Comparison of ENCODE assay signal across 9 mouse cellular contexts in genomic region chrX:140664479-140665241, GRCm38 (mm10). TPM values are rescaled to one million over a fixed set of nuclear protein-coding genes. Genes with fewer than 3 reads are reported as not detected.
DNase-seq lines count a peak whose midpoint lies in the region; ATAC-seq and TF ChIP-seq lines count a peak whose summit lies in the region.
"Had no signal": no experiment of that assay in that cellular context is flagged by ENCODE, and none has a peak within 500 bp of the region (broad histone marks: within the 10 kb centered on the region; RNA-seq: fewer than 3 reads in every experiment).

TSS of gene Mid2 (plus strand) at chrX:140664599.

- peak within 1 kb of the TSS; percentile 76 for H3K9ac ChIP-seq in intestine, embryonic 16.5 days (ENCODE audit: low read depth, low read length)
- peak within 1 kb of the TSS; percentile 59 for H3K9ac ChIP-seq in midbrain, embryonic 11.5 days (ENCODE audit: low read length)
- H3K9ac ChIP-seq in stomach, embryonic 14.5 days (replicated peaks; ENCODE audit: low read depth, low read length) = peak within 1 kb of the TSS; percentile 50

- intact Hi-C loops in left cerebral cortex, postnatal 4 days (cut with DNase I) = no loop called here

- no peaks in the 10 kb centered on the region for H3K27me3 ChIP-seq in thymus, adult 2 months (ENCODE audit: control insufficient read depth, insufficient read depth, low read length)
- peaks cover 17% of the 10 kb centered on the region; the same call in 1 of the 2 replicates for H3K27me3 ChIP-seq in intestine, embryonic 16.5 days (replicated peaks; ENCODE audit: control insufficient read depth, insufficient read depth, low read length)
- H3K27me3 ChIP-seq in midbrain, embryonic 11.5 days (ENCODE audit: control insufficient read depth, insufficient read depth, low read length) = peaks cover 30% of the 10 kb centered on the region
- 0 out of 2 replicates have a peak, but pooled peaks cover 3% of the 10 kb centered on the region for H3K27me3 ChIP-seq in stomach, embryonic 14.5 days (ENCODE audit: control insufficient read depth, insufficient read depth, low read length)

- peak within 1 kb of the TSS; percentile 34 for H3K4me3 ChIP-seq in thymus, adult 2 months (ENCODE audit: control insufficient read depth, insufficient read depth, low read length)
- peak within 1 kb of the TSS; percentile 61 for H3K4me3 ChIP-seq in intestine, embryonic 16.5 days (ENCODE audit: low read length)
- peak within 1 kb of the TSS; percentile 52 for H3K4me3 ChIP-seq in midbrain, embryonic 11.5 days (ENCODE audit: low read depth, low read length)
- H3K4me3 ChIP-seq in stomach, embryonic 14.5 days (ENCODE audit: low read depth, low read length) = peak within 1 kb of the TSS; percentile 46

- no peak for TF ChIP-seq CTCF in thymus, adult 2 months (IDR thresholded peaks at IDR 0.05; ENCODE audit: borderline replicate concordance, control insufficient read depth, extremely low read depth, insufficient read depth, low read length, poor library complexity)

- WGBS in thymus, adult 2 months = under 1% methylated on average over 48 of the region's 68 CpGs
- WGBS in intestine, embryonic 16.5 days = 23% methylated on average over 38 of the region's 68 CpGs
- WGBS in midbrain, embryonic 11.5 days = 19% methylated on average over 30 of the region's 68 CpGs
- WGBS in stomach, embryonic 14.5 days = 16% methylated on average over 56 of the region's 68 CpGs

- TF ChIP-seq POLR2A in thymus, adult 2 months (IDR thresholded peaks at IDR 0.05; ENCODE audit: control insufficient read depth, extremely low read depth, insufficient read depth, low read length, poor library complexity) = no peak

- ATAC-seq in intestine, embryonic 16.5 days = peak; percentile 73
- peak; percentile 73 for ATAC-seq in midbrain, embryonic 11.5 days (ENCODE audit: low FRiP score)
- ATAC-seq in stomach, embryonic 14.5 days (ENCODE audit: insufficient number of reproducible peaks, insufficient read depth, low FRiP score, low read depth) = peak; percentile 71

- no peaks in the 10 kb centered on the region for H3K36me3 ChIP-seq in thymus, adult 2 months (ENCODE audit: control insufficient read depth, insufficient read depth, low read length)
- no peaks in the 10 kb centered on the region for H3K36me3 ChIP-seq in intestine, embryonic 16.5 days (ENCODE audit: control insufficient read depth, insufficient read depth, low read length)
- H3K36me3 ChIP-seq in midbrain, embryonic 11.5 days (ENCODE audit: control insufficient read depth, insufficient read depth, low read length) = no peaks in the 10 kb centered on the region
- H3K36me3 ChIP-seq in stomach, embryonic 14.5 days (ENCODE audit: control insufficient read depth, insufficient read depth, low read length) = no peaks in the 10 kb centered on the region
- H3K36me3 ChIP-seq: G1E had no signal

- no peaks in the 10 kb centered on the region for H3K9me3 ChIP-seq in intestine, embryonic 16.5 days (ENCODE audit: control insufficient read depth, low read length)
- no peaks in the 10 kb centered on the region for H3K9me3 ChIP-seq in midbrain, embryonic 11.5 days (ENCODE audit: control insufficient read depth, low read length)
- no peaks in the 10 kb centered on the region for H3K9me3 ChIP-seq in stomach, embryonic 14.5 days (ENCODE audit: control insufficient read depth, low read depth, low read length)
- H3K9me3 ChIP-seq: G1E had no signal

- H3K4me2 ChIP-seq in intestine, embryonic 16.5 days (ENCODE audit: low read depth, low read length) = peak within 1 kb of the TSS; percentile 50
- peak within 1 kb of the TSS; percentile 66 for H3K4me2 ChIP-seq in midbrain, embryonic 11.5 days
- peak within 1 kb of the TSS; percentile 47 for H3K4me2 ChIP-seq in stomach, embryonic 14.5 days (replicated peaks; ENCODE audit: low read depth, low read length)

- H3K27ac ChIP-seq in thymus, adult 2 months (ENCODE audit: control insufficient read depth, insufficient read depth, low read length) = no peak within 1 kb of the TSS
- peak within 1 kb of the TSS; percentile 18; the same call in 1 of the 2 replicates for H3K27ac ChIP-seq in intestine, embryonic 16.5 days (ENCODE audit: low read length)
- H3K27ac ChIP-seq in midbrain, embryonic 11.5 days (ENCODE audit: low read depth, low read length) = no peak within 1 kb of the TSS
- H3K27ac ChIP-seq in stomach, embryonic 14.5 days (ENCODE audit: low read length) = peak within 1 kb of the TSS; percentile 39

- DNase-seq in thymus, adult 2 months = no peak
- DNase-seq in thymus, postnatal 14 days = no peak
- peak; percentile 24 for DNase-seq in embryo, embryonic 9.5 days (ENCODE audit: extremely low spot score)
- DNase-seq in heart, adult 18-20 months = peak; percentile 42 to 48
- DNase-seq in left cerebral cortex, postnatal 4 days = peak; percentile 13
- peak; percentile 90 for DNase-seq in midbrain, embryonic 11.5 days (ENCODE audit: low spot score, missing footprints)

- H3K4me1 ChIP-seq in thymus, adult 2 months (replicated peaks; ENCODE audit: control insufficient read depth, insufficient read depth, low read length) = no peaks in the 10 kb centered on the region
- no peaks in the 10 kb centered on the region for H3K4me1 ChIP-seq in intestine, embryonic 16.5 days (ENCODE audit: control insufficient read depth, insufficient read depth, low read length)
- H3K4me1 ChIP-seq in midbrain, embryonic 11.5 days (ENCODE audit: control insufficient read depth, insufficient read depth, low read length) = no peaks in the 10 kb centered on the region
- H3K4me1 ChIP-seq in stomach, embryonic 14.5 days (ENCODE audit: control insufficient read depth, insufficient read depth, low read length) = no peaks in the 10 kb centered on the region

RNA-seq across cellular contexts. Expression of gene Mid2, which starts in this region (rescaled TPM):
- 2.9 and 3.1 TPM in 2 replicates for polyA plus RNA-seq in thymus, adult 2 months (2012; rRNA removed)
- 10 to 100 TPM; 14.0 to 14.5 TPM for total RNA-seq in heart, adult 18-20 months (2021)
- polyA plus RNA-seq in intestine, embryonic 16.5 days (2015; fragmentation: Nextera tagmentation; extraction: Ambion mirVana) = 1.6 and 1.8 TPM in 2 replicates
- 10 to 100 TPM; 27.5 to 28.7 TPM for total RNA-seq in left cerebral cortex, postnatal 4 days (2021)
- polyA plus RNA-seq in midbrain, embryonic 11.5 days (2014; fragmentation: Nextera tagmentation; extraction: Ambion mirVana) = 3.2 and 3.6 TPM in 2 replicates
- polyA plus RNA-seq in stomach, embryonic 14.5 days (2014; fragmentation: Nextera tagmentation; extraction: Ambion mirVana) = 7.2 and 8.8 TPM in 2 replicates
- polyA plus RNA-seq: G1E had no signal

Comparison
In these comparisons a context has a peak if more than half of its experiments do, and no peak if none do; other contexts are left out.
1. DNase-seq: peak in embryo, embryonic 9.5 days (single experiment), heart, adult 18-20 months (2 of 2), left cerebral cortex, postnatal 4 days (single experiment) and midbrain, embryonic 11.5 days (single experiment); none in thymus, adult 2 months (single experiment) and thymus, postnatal 14 days (single experiment).
2. H3K27ac ChIP-seq: peak in intestine, embryonic 16.5 days (single experiment) and stomach, embryonic 14.5 days (single experiment); none in thymus, adult 2 months (single experiment) and midbrain, embryonic 11.5 days (single experiment).
3. Peak in every context shown above with its lines, with median percentiles within 50 percentile points of each other: H3K4me3 ChIP-seq, ATAC-seq, H3K4me2 ChIP-seq and H3K9ac ChIP-seq.